Mouse (Mus musculus): Measurements from ENCODE around the gene Ppat.
A peak's percentile ranks its signal among the peaks of the same experiment; 100 is the strongest.

Gene Ppat

GRCm38 (mm10) chr5:76951106-76952027, at the start of gene Ppat, which contains the start of gene Paics:
TSS of gene Ppat (minus strand) at chr5:76951578.
TSS of gene Paics (plus strand) at chr5:76951307.
- no peak for TF ChIP-seq POU5F1 (IDR thresholded peaks at IDR 0.05; ENCODE audit: borderline replicate concordance, low read length)
- TF ChIP-seq NANOG (IDR thresholded peaks at IDR 0.05; ENCODE audit: borderline replicate concordance, low read length) = no peak
- no peak for TF ChIP-seq CTCF (conservative IDR thresholded peaks at IDR 0.05; ENCODE audit: low read length)
- Histone ChIP-seq H3K27me3 (ENCODE audit: insufficient read depth, low read length) (no peaks in the 10 kb centered on the region), H3K9me3 (ENCODE audit: low read length) (no peaks in the 10 kb centered on the region), H3K36me3 (ENCODE audit: insufficient read depth, low read length) (peaks cover 73% of the 10 kb centered on the region), H3K4me1 (replicated peaks; ENCODE audit: low read depth, low read length) (peaks cover 78% of the 10 kb centered on the region), H3K4me3 (replicated peaks; ENCODE audit: low read length) (peak within 1 kb of the TSS; percentile 98)

GRCm38 (mm10) chr5:76998416-76998815, 47.0 kb upstream of the Ppat start:
- no peak overlapping the region for H3K4me3 ChIP-seq (replicated peaks; ENCODE audit: low read length)
- H3K4me1 ChIP-seq (replicated peaks; ENCODE audit: low read depth, low read length) = peaks cover 13% of the 10 kb centered on the region
- peak; percentile 29; the same call in 1 of the 2 replicates for TF ChIP-seq CTCF (conservative IDR thresholded peaks at IDR 0.05; ENCODE audit: low read length)
- TF ChIP-seq POU5F1 (IDR thresholded peaks at IDR 0.05; ENCODE audit: borderline replicate concordance, low read length) = no peak
- H3K9me3 ChIP-seq (ENCODE audit: low read length) = no peaks in the 10 kb centered on the region
- peaks cover 20% of the 10 kb centered on the region for H3K27me3 ChIP-seq (ENCODE audit: insufficient read depth, low read length)
- H3K36me3 ChIP-seq (ENCODE audit: insufficient read depth, low read length) = peaks cover 72% of the 10 kb centered on the region

GRCm38 (mm10) chr5:76993174-76993814, 41.9 kb upstream of the Ppat start:
- Histone ChIP-seq H3K9me3 (ENCODE audit: low read length) (no peaks in the 10 kb centered on the region), H3K27me3 (ENCODE audit: insufficient read depth, low read length) (no peaks in the 10 kb centered on the region), H3K36me3 (ENCODE audit: insufficient read depth, low read length) (peaks cover 95% of the 10 kb centered on the region), H3K4me1 (replicated peaks; ENCODE audit: low read depth, low read length) (no peaks in the 10 kb centered on the region), H3K4me3 (replicated peaks; ENCODE audit: low read length) (no peak overlapping the region)
- TF ChIP-seq NANOG (IDR thresholded peaks at IDR 0.05; ENCODE audit: borderline replicate concordance, low read length) (no peak), POU5F1 (IDR thresholded peaks at IDR 0.05; ENCODE audit: borderline replicate concordance, low read length) (no peak), CTCF (conservative IDR thresholded peaks at IDR 0.05; ENCODE audit: low read length) (no peak)

GRCm38 (mm10) chr5:76990789-76991188, 39.4 kb upstream of the Ppat start:
- no peaks in the 10 kb centered on the region for H3K9me3 ChIP-seq (ENCODE audit: low read length)
- no peak overlapping the region for H3K4me3 ChIP-seq (replicated peaks; ENCODE audit: low read length)
- no peaks in the 10 kb centered on the region for H3K4me1 ChIP-seq (replicated peaks; ENCODE audit: low read depth, low read length)
- TF ChIP-seq NANOG (IDR thresholded peaks at IDR 0.05; ENCODE audit: borderline replicate concordance, low read length) (no peak), POU5F1 (IDR thresholded peaks at IDR 0.05; ENCODE audit: borderline replicate concordance, low read length) (no peak), CTCF (conservative IDR thresholded peaks at IDR 0.05; ENCODE audit: low read length) (no peak)
- no peaks in the 10 kb centered on the region for H3K27me3 ChIP-seq (ENCODE audit: insufficient read depth, low read length)
- H3K36me3 ChIP-seq (ENCODE audit: insufficient read depth, low read length) = peaks cover 92% of the 10 kb centered on the region

GRCm38 (mm10) chr5:76984015-76984414, 32.6 kb upstream of the Ppat start:
- H3K4me3 ChIP-seq (replicated peaks; ENCODE audit: low read length) = no peak overlapping the region
- peaks cover 90% of the 10 kb centered on the region for H3K36me3 ChIP-seq (ENCODE audit: insufficient read depth, low read length)
- no peaks in the 10 kb centered on the region for H3K9me3 ChIP-seq (ENCODE audit: low read length)
- H3K4me1 ChIP-seq (replicated peaks; ENCODE audit: low read depth, low read length) = peaks cover 15% of the 10 kb centered on the region
- TF ChIP-seq CTCF (conservative IDR thresholded peaks at IDR 0.05; ENCODE audit: low read length) (no peak), NANOG (IDR thresholded peaks at IDR 0.05; ENCODE audit: borderline replicate concordance, low read length) (no peak), POU5F1 (IDR thresholded peaks at IDR 0.05; ENCODE audit: borderline replicate concordance, low read length) (no peak)
- H3K27me3 ChIP-seq (ENCODE audit: insufficient read depth, low read length) = no peaks in the 10 kb centered on the region

- peaks cover 40% of the 10 kb centered on the region for H3K4me1 ChIP-seq (replicated peaks; ENCODE audit: low read depth, low read length)
- H3K36me3 ChIP-seq (ENCODE audit: insufficient read depth, low read length) = peaks cover 48% of the 10 kb centered on the region
- H3K4me3 ChIP-seq (replicated peaks; ENCODE audit: low read length) = peak overlapping the region; percentile 98
- H3K27me3 ChIP-seq (ENCODE audit: insufficient read depth, low read length) = no peaks in the 10 kb centered on the region
- TF ChIP-seq POU5F1 (IDR thresholded peaks at IDR 0.05; ENCODE audit: borderline replicate concordance, low read length) (no peak), CTCF (conservative IDR thresholded peaks at IDR 0.05; ENCODE audit: low read length) (no peak), NANOG (IDR thresholded peaks at IDR 0.05; ENCODE audit: borderline replicate concordance, low read length) (no peak)
- H3K9me3 ChIP-seq (ENCODE audit: low read length) = no peaks in the 10 kb centered on the region
These were observed 24.4 kb upstream of the Ppat start for GRCm38 (mm10) chr5:76975736-76976135.

GRCm38 (mm10) chr5:76974554-76975285, 23.3 kb upstream of the Ppat start, which contains the start of gene Srp72:
TSS of gene Srp72 (plus strand) at chr5:76974683.
- Histone ChIP-seq H3K27me3 (ENCODE audit: insufficient read depth, low read length) (no peaks in the 10 kb centered on the region), H3K4me1 (replicated peaks; ENCODE audit: low read depth, low read length) (peaks cover 35% of the 10 kb centered on the region), H3K4me3 (replicated peaks; ENCODE audit: low read length) (peak within 1 kb of the TSS; percentile 98), H3K36me3 (ENCODE audit: insufficient read depth, low read length) (peaks cover 48% of the 10 kb centered on the region), H3K9me3 (ENCODE audit: low read length) (no peaks in the 10 kb centered on the region)
- TF ChIP-seq CTCF (conservative IDR thresholded peaks at IDR 0.05; ENCODE audit: low read length) (no peak), NANOG (IDR thresholded peaks at IDR 0.05; ENCODE audit: borderline replicate concordance, low read length) (no peak), POU5F1 (IDR thresholded peaks at IDR 0.05; ENCODE audit: borderline replicate concordance, low read length) (no peak)

- Histone ChIP-seq H3K4me3 (replicated peaks; ENCODE audit: low read length) (peak overlapping the region; percentile 98), H3K9me3 (ENCODE audit: low read length) (no peaks in the 10 kb centered on the region), H3K4me1 (replicated peaks; ENCODE audit: low read depth, low read length) (peaks cover 31% of the 10 kb centered on the region), H3K27me3 (ENCODE audit: insufficient read depth, low read length) (no peaks in the 10 kb centered on the region), H3K36me3 (ENCODE audit: insufficient read depth, low read length) (peaks cover 48% of the 10 kb centered on the region)
- no peak for TF ChIP-seq POU5F1 (IDR thresholded peaks at IDR 0.05; ENCODE audit: borderline replicate concordance, low read length)
- TF ChIP-seq CTCF (conservative IDR thresholded peaks at IDR 0.05; ENCODE audit: low read length) = no peak
- TF ChIP-seq NANOG (IDR thresholded peaks at IDR 0.05; ENCODE audit: borderline replicate concordance, low read length) = no peak
These were observed 22.8 kb upstream of the Ppat start for GRCm38 (mm10) chr5:76974207-76974553.
